Comparison of ENCODE assay signal across 8 mouse cellular contexts in genomic region chr13:45807593-45808043, GRCm38 (mm10).
DNase-seq lines count a peak whose midpoint lies in the region; ATAC-seq and TF ChIP-seq lines count a peak whose summit lies in the region.

No protein-coding gene starts in this region.

- no peak for TF ChIP-seq POLR2A in CH12.LX (IDR thresholded peaks at IDR 0.05; ENCODE audit: low read depth, low read length)

- in situ Hi-C loops in CH12.LX (cut with MboI; ENCODE audit: low pct_ligation_motif_present, low pct_unique_long_range_greater_than_20kb, low sequenced_read_pairs): no loop called here

- no peaks in the 10 kb centered on the region for H3K27me3 ChIP-seq in CH12.LX (replicated peaks)
- H3K27me3 ChIP-seq in midbrain, embryonic 16.5 days (ENCODE audit: control insufficient read depth, insufficient read depth, low read depth, low read length): no peaks in the 10 kb centered on the region

- no peak for DNase-seq in cerebellum, adult 11-12 months
- DNase-seq in CH12.LX (ENCODE audit: extremely low read depth): no peak
- DNase-seq in cerebellum, postnatal 25 days: peak; percentile 58 to 79
- peak; percentile 28 to 45 for DNase-seq in gastrocnemius, postnatal 4 days (ENCODE audit: low spot score in 2 of 2)
- DNase-seq in left cerebral cortex, adult 18-20 months (ENCODE audit: low spot score in 2 of 2): peak; percentile 74 to 81
- DNase-seq in thymus, postnatal 0 days (ENCODE audit: low spot score): peak; percentile 25

- peak overlapping the region; percentile 76 for H3K4me2 ChIP-seq in CH12.LX (ENCODE audit: insufficient read depth, low read depth, poor library complexity, severe bottlenecking)
- peak overlapping the region; percentile 54 for H3K4me2 ChIP-seq in midbrain, embryonic 16.5 days (ENCODE audit: low read length)

- peak; percentile 41 for TF ChIP-seq RAD21 in CH12.LX (IDR thresholded peaks at IDR 0.05; ENCODE audit: low read depth, low read length)

- peaks cover 31% of the 10 kb centered on the region for H3K79me2 ChIP-seq in CH12.LX (replicated peaks; ENCODE audit: control insufficient read depth, extremely low read depth, insufficient read depth, poor library complexity, severe bottlenecking)

- H3K4me3 ChIP-seq in CH12.LX (replicated peaks in 1 of 3; ENCODE audit: low read depth in 2 of 3, low read length in 2 of 3, poor library complexity in 1 of 3): peak overlapping the region in 1 of 3 experiments; percentile 23
- peak overlapping the region; percentile 20 for H3K4me3 ChIP-seq in midbrain, embryonic 16.5 days (ENCODE audit: low read depth, low read length)

- H3K27ac ChIP-seq in CH12.LX (ENCODE audit: insufficient read depth, low read depth): peak overlapping the region; percentile 54
- peak overlapping the region; percentile 55 for H3K27ac ChIP-seq in midbrain, embryonic 16.5 days (ENCODE audit: low read length)

- peak; percentile 72 to 81 for TF ChIP-seq CTCF in CH12.LX (conservative IDR thresholded peaks at IDR 0.05 in 1 of 2, IDR thresholded peaks at IDR 0.05 in 1 of 2; ENCODE audit: low read depth in 2 of 2, low read length in 2 of 2)

- peak overlapping the region; percentile 10; the same call in 1 of the 2 replicates for H3K9ac ChIP-seq in CH12.LX (ENCODE audit: insufficient read depth, low read depth)
- H3K9ac ChIP-seq in midbrain, embryonic 16.5 days (ENCODE audit: low read depth, low read length): no peak overlapping the region

- H3K36me3 ChIP-seq in CH12.LX (replicated peaks in 1 of 2; ENCODE audit: control insufficient read depth in 1 of 2, insufficient read depth in 1 of 2, low read length in 1 of 2): peaks cover 5 to 78% of the 10 kb centered on the region in 2 experiments
- no peaks in the 10 kb centered on the region for H3K36me3 ChIP-seq in midbrain, embryonic 16.5 days (ENCODE audit: control insufficient read depth, insufficient read depth, low read length)

- peak; percentile 32; the same call in 1 of the 2 replicates for ATAC-seq in cerebellum, adult (ENCODE audit: insufficient number of reproducible peaks, low FRiP score, low TSS enrichment)
- ATAC-seq in midbrain, embryonic 16.5 days: peak; percentile 41; the same call in 1 of the 2 replicates

- 18% methylated on average over 18 of the region's 18 CpGs for WGBS in midbrain, embryonic 16.5 days

- dilution Hi-C loops in CH12.LX (cut with MboI; ENCODE audit: extremely low pct_ligation_motif_present, extremely low pct_unique_long_range_greater_than_20kb, low sequenced_read_pairs): no loop called here

- H3K4me1 ChIP-seq in CH12.LX (ENCODE audit: control insufficient read depth in 1 of 2, insufficient read depth in 2 of 2): peaks cover 11 to 28% of the 10 kb centered on the region in 2 experiments
- H3K4me1 ChIP-seq in midbrain, embryonic 16.5 days (ENCODE audit: control insufficient read depth, insufficient read depth, low read length): peaks cover 26% of the 10 kb centered on the region

- no peaks in the 10 kb centered on the region for H3K9me3 ChIP-seq in CH12.LX (replicated peaks; ENCODE audit: low read length)
- no peaks in the 10 kb centered on the region for H3K9me3 ChIP-seq in midbrain, embryonic 16.5 days (replicated peaks; ENCODE audit: control insufficient read depth, low read length, poor library complexity, severe bottlenecking)

- TF ChIP-seq EP300 in CH12.LX (IDR thresholded peaks at IDR 0.05; ENCODE audit: low read length): no peak

TF ChIP-seq in CH12.LX, 34 proteins besides CTCF, POLR2A, EP300 and RAD21:
- TF ChIP-seq MEF2A (IDR thresholded peaks at IDR 0.05; ENCODE audit: borderline replicate concordance, low read depth, low read length): no peak
- TF ChIP-seq ZKSCAN1 (IDR thresholded peaks at IDR 0.05; ENCODE audit: borderline replicate concordance, low read depth, low read length): no peak
- TF ChIP-seq PAX5 (IDR thresholded peaks at IDR 0.05; ENCODE audit: low read length): no peak
- no peak for TF ChIP-seq ELF1 (IDR thresholded peaks at IDR 0.05; ENCODE audit: low read depth, low read length)
- TF ChIP-seq HCFC1 (IDR thresholded peaks at IDR 0.05; ENCODE audit: low read depth, low read length): no peak
- peak; percentile 50 for TF ChIP-seq SMC3 (IDR thresholded peaks at IDR 0.05; ENCODE audit: low read depth, low read length)
- TF ChIP-seq NELFE (IDR thresholded peaks at IDR 0.05; ENCODE audit: low read depth, low read length): no peak
- peak; percentile 47; the same call in 1 of the 2 replicates for TF ChIP-seq BHLHE40 (IDR thresholded peaks at IDR 0.05; ENCODE audit: low read depth, low read length)
- TF ChIP-seq RCOR1 (conservative IDR thresholded peaks at IDR 0.05; ENCODE audit: low read depth, low read length): no peak

Comparison
In these comparisons a context has a peak if more than half of its experiments do, and no peak if none do; other contexts are left out.
1. DNase-seq: peak in cerebellum, postnatal 25 days (2 of 2), gastrocnemius, postnatal 4 days (2 of 2), left cerebral cortex, adult 18-20 months (2 of 2) and thymus, postnatal 0 days (single experiment); none in cerebellum, adult 11-12 months (single experiment) and CH12.LX (single experiment).